18 mouse cellular contexts compared by ENCODE assay signal in the genomic region with DNA sequence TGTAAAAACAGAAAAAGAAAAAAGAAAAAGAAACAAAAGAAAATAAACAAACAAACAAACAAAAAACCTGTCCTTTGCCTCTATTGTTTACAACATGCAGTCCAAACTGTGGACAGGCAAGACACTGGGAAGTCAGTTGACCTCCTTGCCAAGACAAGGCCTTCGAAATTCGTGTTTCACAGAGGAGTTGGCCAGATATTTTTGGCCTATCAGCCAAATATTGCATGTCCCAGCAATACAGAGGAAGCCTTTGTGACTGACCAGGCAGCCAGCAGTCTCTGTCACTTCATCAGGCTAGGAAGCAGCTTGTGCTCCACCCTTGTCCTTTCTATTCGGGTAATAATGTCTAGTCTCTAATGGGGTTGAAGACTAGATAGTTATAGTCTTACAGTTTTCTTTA.
DNase-seq lines count a peak whose midpoint lies in the region; ATAC-seq and TF ChIP-seq lines count a peak whose summit lies in the region.
"Had no signal": no experiment of that assay in that cellular context is flagged by ENCODE, and none has a peak within 500 bp of the region (broad histone marks: within the 10 kb centered on the region; RNA-seq: fewer than 3 reads in every experiment).

No protein-coding gene starts in this region.

- ATAC-seq in lung, embryonic 16.5 days (ENCODE audit: low read depth), result peak; percentile 66; the same call in 1 of the 2 replicates
- ATAC-seq in hindbrain, embryonic 14.5 days (ENCODE audit: low FRiP score), result no peak
- no peak for ATAC-seq in intestine, postnatal 0 days
- ATAC-seq: forebrain, embryonic 16.5 days; hindbrain, embryonic 16.5 days; inflammation-experienced regulatory T-cells, adult 6 months had no signal

- H3K4me3 ChIP-seq in gastrocnemius, adult 2 months, result no peak overlapping the region
- H3K4me3 ChIP-seq in lung, embryonic 16.5 days (ENCODE audit: low read length), result no peak overlapping the region
- no peak overlapping the region for H3K4me3 ChIP-seq in hindbrain, embryonic 14.5 days (replicated peaks; ENCODE audit: low read length)
- H3K4me3 ChIP-seq in intestine, postnatal 0 days (ENCODE audit: low read depth, low read length), result no peak overlapping the region
- H3K4me3 ChIP-seq: embryonic facial prominence, embryonic 13.5 days; forebrain, embryonic 12.5 days had no signal

- intact Hi-C loops in gastrocnemius, adult 2 months (cut with DNase I), result no loop called here

- no peak overlapping the region for H3K27ac ChIP-seq in gastrocnemius, adult 2 months
- H3K27ac ChIP-seq in lung, embryonic 16.5 days (ENCODE audit: low read length), result no peak overlapping the region
- H3K27ac ChIP-seq in hindbrain, embryonic 14.5 days, result no peak overlapping the region
- no peak overlapping the region for H3K27ac ChIP-seq in intestine, postnatal 0 days (ENCODE audit: low read depth, low read length)
- H3K27ac ChIP-seq: embryonic facial prominence, embryonic 13.5 days; forebrain, embryonic 12.5 days had no signal

- no peaks in the 10 kb centered on the region for H3K4me1 ChIP-seq in lung, embryonic 16.5 days (replicated peaks; ENCODE audit: control insufficient read depth, insufficient read depth, low read length)
- no peaks in the 10 kb centered on the region for H3K4me1 ChIP-seq in hindbrain, embryonic 14.5 days (replicated peaks; ENCODE audit: control insufficient read depth, insufficient read depth, low read length)
- no peaks in the 10 kb centered on the region for H3K4me1 ChIP-seq in intestine, postnatal 0 days (replicated peaks; ENCODE audit: control insufficient read depth, insufficient read depth, low read length)
- H3K4me1 ChIP-seq: embryonic facial prominence, embryonic 13.5 days; forebrain, embryonic 12.5 days had no signal

- no peaks in the 10 kb centered on the region for H3K36me3 ChIP-seq in lung, embryonic 16.5 days (ENCODE audit: control insufficient read depth, insufficient read depth, low read length)
- no peaks in the 10 kb centered on the region for H3K36me3 ChIP-seq in hindbrain, embryonic 14.5 days (replicated peaks; ENCODE audit: control insufficient read depth, insufficient read depth)
- H3K36me3 ChIP-seq in intestine, postnatal 0 days (ENCODE audit: control insufficient read depth, insufficient read depth), result no peaks in the 10 kb centered on the region
- H3K36me3 ChIP-seq: embryonic facial prominence, embryonic 13.5 days; forebrain, embryonic 12.5 days had no signal

- no peak overlapping the region for H3K4me2 ChIP-seq in lung, embryonic 16.5 days (ENCODE audit: low read depth, low read length)
- H3K4me2 ChIP-seq in hindbrain, embryonic 14.5 days (replicated peaks), result no peak overlapping the region
- H3K4me2 ChIP-seq in intestine, postnatal 0 days (replicated peaks; ENCODE audit: low read depth), result no peak overlapping the region
- H3K4me2 ChIP-seq: embryonic facial prominence, embryonic 13.5 days; forebrain, embryonic 12.5 days had no signal

- no peak for TF ChIP-seq CTCF in gastrocnemius, adult 2 months (IDR thresholded peaks at IDR 0.05)
- no peak for TF ChIP-seq CTCF in intestine, postnatal 0 days (IDR thresholded peaks at IDR 0.05; ENCODE audit: low read depth)

- peak; percentile 5 for DNase-seq in gastrocnemius, postnatal 25 days
- DNase-seq in gastrocnemius, adult 2 months, result no peak
- DNase-seq in lung, postnatal 14 days, result no peak
- DNase-seq in lung, postnatal 10 days, result peak; percentile 5
- DNase-seq in hindbrain, embryonic 14.5 days (ENCODE audit: low spot score), result no peak
- DNase-seq: adrenal gland, postnatal 14 days; cerebellum, adult 18-20 months; cerebellum, postnatal 36 days; gastrocnemius, postnatal 36 days; heart, adult 11 months; kidney, adult 11 months had no signal

- H3K27me3 ChIP-seq in lung, embryonic 16.5 days (ENCODE audit: control insufficient read depth, insufficient read depth, low read depth, low read length), result no peaks in the 10 kb centered on the region
- H3K27me3 ChIP-seq in hindbrain, embryonic 14.5 days (ENCODE audit: control insufficient read depth, insufficient read depth, low read length), result no peaks in the 10 kb centered on the region
- H3K27me3 ChIP-seq in intestine, postnatal 0 days (replicated peaks; ENCODE audit: control insufficient read depth, insufficient read depth, low read length), result no peaks in the 10 kb centered on the region
- H3K27me3 ChIP-seq: embryonic facial prominence, embryonic 13.5 days; forebrain, embryonic 12.5 days had no signal

- no peaks in the 10 kb centered on the region for H3K9me3 ChIP-seq in lung, embryonic 16.5 days (ENCODE audit: control insufficient read depth, low read length)
- no peaks in the 10 kb centered on the region for H3K9me3 ChIP-seq in hindbrain, embryonic 14.5 days (ENCODE audit: control insufficient read depth, low read length)
- H3K9me3 ChIP-seq in intestine, postnatal 0 days (ENCODE audit: control insufficient read depth), result no peaks in the 10 kb centered on the region
- H3K9me3 ChIP-seq: embryonic facial prominence, embryonic 13.5 days; forebrain, embryonic 12.5 days had no signal

- H3K9ac ChIP-seq in lung, embryonic 16.5 days (ENCODE audit: low read length), result no peak overlapping the region
- H3K9ac ChIP-seq in hindbrain, embryonic 14.5 days, result no peak overlapping the region
- no peak overlapping the region for H3K9ac ChIP-seq in intestine, postnatal 0 days (ENCODE audit: low read depth, low read length)
- H3K9ac ChIP-seq: embryonic facial prominence, embryonic 13.5 days; forebrain, embryonic 12.5 days had no signal

- 51% methylated on average over 3 of the region's 3 CpGs for WGBS in lung, embryonic 16.5 days
- 76% methylated on average over 3 of the region's 3 CpGs for WGBS in hindbrain, embryonic 14.5 days
- 69% methylated on average over 3 of the region's 3 CpGs for WGBS in intestine, postnatal 0 days

Comparison
In these comparisons a context has a peak if more than half of its experiments do, and no peak if none do; other contexts are left out.
1. DNase-seq: peak in gastrocnemius, postnatal 25 days (single experiment) and lung, postnatal 10 days (single experiment); none in gastrocnemius, adult 2 months (single experiment), lung, postnatal 14 days (single experiment) and hindbrain, embryonic 14.5 days (single experiment).